Comparison of ENCODE assay signal across 25 mouse cellular contexts in the genomic region with DNA sequence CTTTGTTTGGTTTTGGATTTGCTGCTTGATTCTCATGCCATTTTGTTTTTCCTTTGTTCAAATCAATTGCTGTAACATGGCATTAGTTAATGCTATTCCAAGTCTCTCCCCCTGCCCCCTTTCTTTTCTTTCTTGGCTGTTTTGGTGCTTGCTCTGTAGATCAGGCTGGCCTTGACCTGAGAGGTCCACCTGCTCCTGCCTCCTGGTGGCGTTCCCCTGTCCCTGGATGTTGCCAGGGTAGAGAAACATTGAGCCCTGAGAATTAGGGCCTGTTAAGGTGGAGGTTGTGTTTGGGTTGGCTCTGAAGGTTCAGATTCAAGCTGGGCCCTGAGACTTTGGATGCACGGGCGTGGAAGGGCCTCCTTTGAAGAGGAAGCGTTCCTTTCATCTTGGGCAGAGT. TPM values are rescaled to one million over a fixed set of nuclear protein-coding genes. Genes with fewer than 3 reads are reported as not detected.
DNase-seq lines count a peak whose midpoint lies in the region; ATAC-seq and TF ChIP-seq lines count a peak whose summit lies in the region.
"Had no signal": no experiment of that assay in that cellular context is flagged by ENCODE, and none has a peak within 500 bp of the region (broad histone marks: within the 10 kb centered on the region; RNA-seq: fewer than 3 reads in every experiment).

No protein-coding gene starts in this region.

- no peak overlapping the region for H3K4me3 ChIP-seq in hindbrain, postnatal 0 days (ENCODE audit: low read length)
- H3K4me3 ChIP-seq in hindbrain, embryonic 10.5 days: no peak overlapping the region
- H3K4me3 ChIP-seq in thymus, adult 2 months (ENCODE audit: control insufficient read depth, insufficient read depth, low read length): no peak overlapping the region
- H3K4me3 ChIP-seq in ES-Bruce4 (ENCODE audit: low read depth, low read length): no peak overlapping the region
- H3K4me3 ChIP-seq: embryonic facial prominence, embryonic 15.5 days; erythroblast, embryonic 14.5 days; forebrain, embryonic 10.5 days; heart, embryonic 13.5 days; hindbrain, embryonic 12.5 days had no signal

- peak; percentile 5; the same call in 1 of the 2 replicates for TF ChIP-seq CTCF in hindbrain, postnatal 0 days (IDR thresholded peaks at IDR 0.05; ENCODE audit: low read depth)
- TF ChIP-seq CTCF in thymus, adult 2 months (IDR thresholded peaks at IDR 0.05; ENCODE audit: borderline replicate concordance, control insufficient read depth, extremely low read depth, insufficient read depth, low read length, poor library complexity): no peak
- TF ChIP-seq CTCF in ES-Bruce4 (IDR thresholded peaks at IDR 0.05; ENCODE audit: low read depth, low read length): peak; percentile 38

- DNase-seq in hindbrain, postnatal 0 days (ENCODE audit: low spot score): no peak
- DNase-seq in hindbrain, embryonic 10.5 days (ENCODE audit: low spot score): no peak
- DNase-seq in thymus, postnatal 4 days: peak; percentile 16
- no peak for DNase-seq in thymus, adult 2 months
- DNase-seq in left cerebral cortex, adult 11 months (ENCODE audit: low spot score): no peak
- DNase-seq: adrenal gland, adult 2 months; adrenal gland, postnatal 36 days; cerebellum, adult 2 months; cerebellum, postnatal 10 days; embryo, embryonic 11 days; gastrocnemius, postnatal 10 days; heart, adult 18-20 months; heart, postnatal 36 days; kidney, adult 2 months had no signal

- no peaks in the 10 kb centered on the region for H3K27me3 ChIP-seq in hindbrain, postnatal 0 days (ENCODE audit: insufficient read depth, low read length)
- no peaks in the 10 kb centered on the region for H3K27me3 ChIP-seq in hindbrain, embryonic 10.5 days (ENCODE audit: insufficient read depth, poor library complexity, severe bottlenecking)
- H3K27me3 ChIP-seq in thymus, adult 2 months (ENCODE audit: control insufficient read depth, insufficient read depth, low read length): no peaks in the 10 kb centered on the region
- no peaks in the 10 kb centered on the region for H3K27me3 ChIP-seq in ES-Bruce4 (ENCODE audit: control insufficient read depth, insufficient read depth, low read length, poor library complexity, severe bottlenecking)
- H3K27me3 ChIP-seq: embryonic facial prominence, embryonic 15.5 days; heart, embryonic 13.5 days; hindbrain, embryonic 12.5 days had no signal

- no peak overlapping the region for H3K9ac ChIP-seq in hindbrain, postnatal 0 days (replicated peaks; ENCODE audit: low read length)
- H3K9ac ChIP-seq in ES-Bruce4 (ENCODE audit: low read depth, poor library complexity, severe bottlenecking): no peak overlapping the region
- H3K9ac ChIP-seq: embryonic facial prominence, embryonic 15.5 days; heart, embryonic 13.5 days; hindbrain, embryonic 12.5 days had no signal

- no peaks in the 10 kb centered on the region for H3K9me3 ChIP-seq in hindbrain, postnatal 0 days (ENCODE audit: low read length)
- no peaks in the 10 kb centered on the region for H3K9me3 ChIP-seq in hindbrain, embryonic 10.5 days
- H3K9me3 ChIP-seq in ES-Bruce4 (replicated peaks; ENCODE audit: control insufficient read depth, insufficient read depth, low read length, poor library complexity, severe bottlenecking): no peaks in the 10 kb centered on the region
- H3K9me3 ChIP-seq: embryonic facial prominence, embryonic 15.5 days; forebrain, embryonic 10.5 days; G1E; heart, embryonic 13.5 days; hindbrain, embryonic 12.5 days had no signal

- H3K27ac ChIP-seq in hindbrain, postnatal 0 days: no peak overlapping the region
- H3K27ac ChIP-seq in hindbrain, embryonic 10.5 days: no peak overlapping the region
- H3K27ac ChIP-seq in thymus, adult 2 months (ENCODE audit: control insufficient read depth, insufficient read depth, low read length): no peak overlapping the region
- H3K27ac ChIP-seq in ES-Bruce4 (ENCODE audit: insufficient read depth, low read length): no peak overlapping the region
- H3K27ac ChIP-seq: embryonic facial prominence, embryonic 15.5 days; forebrain, embryonic 10.5 days; heart, embryonic 13.5 days; hindbrain, embryonic 12.5 days had no signal

- ATAC-seq in hindbrain, postnatal 0 days: no peak
- no peak for ATAC-seq in monocyte, adult 5-6 weeks (replicated peaks; ENCODE audit: insufficient number of reproducible peaks, low FRiP score, low TSS enrichment, poor library complexity, severe bottlenecking)
- ATAC-seq: activated CD4-positive, CD25-positive, alpha-beta regulatory T cell, adult 4 months; forebrain, embryonic 14.5 days; hindbrain, embryonic 16.5 days had no signal

- H3K4me2 ChIP-seq in hindbrain, postnatal 0 days (ENCODE audit: low read depth, low read length): no peak overlapping the region
- H3K4me2 ChIP-seq: embryonic facial prominence, embryonic 15.5 days; heart, embryonic 13.5 days; hindbrain, embryonic 12.5 days had no signal

- WGBS in hindbrain, postnatal 0 days: 72% methylated on average over 4 of the region's 4 CpGs
- 77% methylated on average over 4 of the region's 4 CpGs for WGBS in hindbrain, embryonic 10.5 days
- 89% methylated on average over 4 of the region's 4 CpGs for WGBS in thymus, adult 2 months

- TF ChIP-seq EP300 in ES-Bruce4 (IDR thresholded peaks at IDR 0.05; ENCODE audit: insufficient read depth, low read depth, low read length): no peak

- H3K36me3 ChIP-seq in hindbrain, postnatal 0 days (ENCODE audit: insufficient read depth, low read length): no peaks in the 10 kb centered on the region
- no peaks in the 10 kb centered on the region for H3K36me3 ChIP-seq in hindbrain, embryonic 10.5 days
- no peaks in the 10 kb centered on the region for H3K36me3 ChIP-seq in thymus, adult 2 months (ENCODE audit: control insufficient read depth, insufficient read depth, low read length)
- H3K36me3 ChIP-seq in ES-Bruce4 (ENCODE audit: control insufficient read depth, insufficient read depth, low read length, poor library complexity, severe bottlenecking): no peaks in the 10 kb centered on the region
- H3K36me3 ChIP-seq: embryonic facial prominence, embryonic 15.5 days; forebrain, embryonic 10.5 days; heart, embryonic 13.5 days; hindbrain, embryonic 12.5 days had no signal

- TF ChIP-seq POLR2A in thymus, adult 2 months (IDR thresholded peaks at IDR 0.05; ENCODE audit: control insufficient read depth, extremely low read depth, insufficient read depth, low read length, poor library complexity): no peak
- no peak for TF ChIP-seq POLR2A in ES-Bruce4 (IDR thresholded peaks at IDR 0.05; ENCODE audit: insufficient read depth, low read length)

- no peaks in the 10 kb centered on the region for H3K4me1 ChIP-seq in hindbrain, postnatal 0 days (ENCODE audit: insufficient read depth, low read length)
- peaks cover 20% of the 10 kb centered on the region for H3K4me1 ChIP-seq in hindbrain, embryonic 10.5 days (replicated peaks)
- peaks cover 3% of the 10 kb centered on the region for H3K4me1 ChIP-seq in thymus, adult 2 months (replicated peaks; ENCODE audit: control insufficient read depth, insufficient read depth, low read length)
- no peaks in the 10 kb centered on the region for H3K4me1 ChIP-seq in ES-Bruce4 (ENCODE audit: control insufficient read depth, insufficient read depth, low read length)

RNA-seq across cellular contexts. Expression of gene Lyrm4, which starts 2.4 kb away (rescaled TPM):
- 8.0 and 15.7 TPM in 2 replicates for total RNA-seq in hindbrain, postnatal 0 days (2014; rRNA removed)
- polyA plus RNA-seq in hindbrain, postnatal 0 days (2015; fragmentation: Nextera tagmentation; extraction: Ambion mirVana): 52.7 and 53.0 TPM in 2 replicates
- 23.1 and 24.2 TPM in 2 replicates for polyA plus RNA-seq in hindbrain, embryonic 10.5 days (2016; fragmentation: Nextera tagmentation; extraction: Ambion mirVana)
- polyA plus RNA-seq in thymus, adult 2 months (2012; rRNA removed): 4.0 and 4.3 TPM in 2 replicates
- polyA plus RNA-seq in ES-Bruce4 (2011; ENCODE audit: insufficient read depth, insufficient read length, low read depth, missing spikeins): 8.4 and 8.5 TPM in 2 replicates
- total RNA-seq in monocyte, adult 5-6 weeks (2017): 3.8 to 6.6 TPM (median 4.9 TPM) in 3 replicates

RNA-seq across cellular contexts. Expression of gene Fars2, which starts 2.5 kb away (rescaled TPM):
- total RNA-seq in hindbrain, postnatal 0 days (2014; rRNA removed): 21.5 and 34.3 TPM in 2 replicates
- 34.5 and 34.6 TPM in 2 replicates for polyA plus RNA-seq in hindbrain, postnatal 0 days (2015; fragmentation: Nextera tagmentation; extraction: Ambion mirVana)
- 28.9 and 31.0 TPM in 2 replicates for polyA plus RNA-seq in hindbrain, embryonic 10.5 days (2016; fragmentation: Nextera tagmentation; extraction: Ambion mirVana)
- polyA plus RNA-seq in thymus, adult 2 months (2012; rRNA removed): 42.7 and 47.6 TPM in 2 replicates
- 23.3 and 24.3 TPM in 2 replicates for polyA plus RNA-seq in ES-Bruce4 (2011; ENCODE audit: insufficient read depth, insufficient read length, low read depth, missing spikeins)
- 14.6 to 44.5 TPM (median 25.7 TPM) in 3 replicates for total RNA-seq in monocyte, adult 5-6 weeks (2017)
